Mouse (Mus musculus): ENCODE measurements around the gene Gzmd.

DNA sequence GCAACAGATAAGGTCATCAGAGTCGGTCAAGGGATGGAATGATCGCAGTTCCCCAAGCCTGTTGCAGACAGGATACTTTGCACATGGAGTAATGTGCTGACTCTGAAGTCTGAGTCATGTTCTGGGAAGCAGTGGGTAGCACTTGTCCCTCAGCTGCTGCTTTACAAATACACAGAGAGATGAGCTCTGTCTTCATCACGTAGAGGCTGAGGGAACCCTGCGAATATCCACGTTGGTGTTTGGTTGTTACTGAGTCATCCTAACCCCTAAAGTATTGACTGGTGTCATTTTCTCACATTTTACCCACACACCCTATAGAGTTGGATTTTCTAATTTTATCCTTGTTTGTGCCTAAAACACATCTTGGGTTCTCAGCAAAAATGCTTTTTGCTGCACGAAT, 35.6 kb upstream of the Gzmd start:
- no peak for TF ChIP-seq CTCF (IDR thresholded peaks at IDR 0.05; ENCODE audit: insufficient read depth, low read depth, low read length)
- TF ChIP-seq POLR2A (IDR thresholded peaks at IDR 0.05; ENCODE audit: insufficient read depth, low read depth, low read length): no peak
